Mouse (Mus musculus): ENCODE data around the gene Odaph.
A peak's percentile ranks its signal among the peaks of the same experiment; 100 is the strongest.

The Odaph gene

DNA sequence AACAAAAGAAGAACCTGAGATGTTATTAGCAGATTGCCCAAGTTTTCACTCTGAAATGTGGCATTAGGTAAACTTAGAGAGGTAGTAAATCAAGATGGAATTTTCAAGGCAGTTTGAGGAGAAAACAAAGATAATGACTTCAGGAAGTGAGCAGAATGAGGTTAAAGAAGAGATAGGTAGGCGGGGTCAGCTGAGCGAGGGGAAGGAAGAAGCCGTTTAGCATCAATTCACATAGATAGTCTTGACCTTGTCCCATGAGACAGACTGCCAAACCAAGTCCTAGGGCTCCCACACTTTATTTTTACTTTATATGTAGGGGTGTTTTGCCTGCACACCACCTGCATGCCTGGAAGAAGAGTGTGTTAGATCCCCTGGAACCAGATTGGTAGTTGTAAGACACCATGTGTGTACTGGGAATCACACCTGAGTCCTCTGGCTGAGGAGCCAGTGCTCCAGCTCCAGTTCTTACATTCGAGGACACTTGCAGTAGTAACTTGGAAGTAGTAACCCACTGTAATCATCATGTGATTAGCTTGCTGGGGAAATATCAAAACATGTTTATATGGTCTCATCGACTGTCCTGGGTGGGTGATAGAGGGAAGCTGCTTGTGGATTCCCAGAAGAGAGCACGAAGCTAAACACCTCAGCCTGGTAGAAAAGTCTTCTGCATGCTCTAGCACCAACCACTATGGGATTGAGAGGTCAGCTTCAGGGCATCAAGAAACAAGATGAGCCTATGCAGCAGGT, 4.1 kb downstream of the Odaph start:
- DNase-seq, result no peak

- no peak for DNase-seq
Measured at GRCm38 (mm10) chr5:91993061-91993460, 5.8 kb downstream of the Odaph start.

GRCm38 (mm10) chr5:91994546-91994945, 7.3 kb downstream of the Odaph start:
- peak; percentile 14 for DNase-seq

DNA sequence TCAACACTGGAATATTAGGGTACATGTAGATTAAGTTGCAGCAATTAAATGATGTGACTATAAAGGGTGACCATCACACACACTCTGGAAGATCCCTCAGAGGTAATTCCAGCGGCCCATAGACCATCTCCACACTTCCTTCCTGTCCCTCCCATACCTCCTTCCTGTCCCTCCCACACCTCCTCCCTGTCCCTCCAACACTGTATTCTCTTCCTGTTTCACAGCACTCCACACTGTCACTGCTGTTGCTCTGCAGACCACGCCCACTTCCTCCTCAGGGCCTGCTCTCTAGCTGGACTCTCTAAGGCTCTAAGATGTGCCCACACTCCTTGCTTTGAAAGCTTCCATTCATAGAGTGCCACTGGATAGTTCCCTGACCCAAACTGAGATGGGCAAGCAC, 13.5 kb downstream of the Odaph start:
- no peak for DNase-seq

DNA sequence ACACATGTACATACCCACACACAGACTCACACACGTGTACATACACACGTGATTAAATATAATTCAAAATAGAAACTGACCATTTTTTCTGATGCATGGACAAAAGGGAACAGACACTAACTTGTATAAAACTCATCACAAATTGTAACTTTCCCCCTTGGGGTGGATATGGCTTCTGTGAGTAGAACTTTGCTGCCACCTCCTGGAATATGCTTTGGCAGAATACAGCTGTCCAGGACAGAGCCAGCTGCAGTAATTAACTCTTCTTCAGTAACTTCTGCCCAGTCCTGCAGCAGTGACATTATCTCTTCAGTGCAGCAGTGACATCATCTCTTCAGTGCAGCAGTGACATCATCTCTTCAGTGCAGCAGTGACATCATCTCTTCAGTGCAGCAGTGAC, 15.7 kb downstream of the Odaph start:
- DNase-seq, result no peak

- DNase-seq, result no peak
Measured at GRCm38 (mm10) chr5:92009827-92010226, 22.6 kb downstream of the Odaph start.

DNA sequence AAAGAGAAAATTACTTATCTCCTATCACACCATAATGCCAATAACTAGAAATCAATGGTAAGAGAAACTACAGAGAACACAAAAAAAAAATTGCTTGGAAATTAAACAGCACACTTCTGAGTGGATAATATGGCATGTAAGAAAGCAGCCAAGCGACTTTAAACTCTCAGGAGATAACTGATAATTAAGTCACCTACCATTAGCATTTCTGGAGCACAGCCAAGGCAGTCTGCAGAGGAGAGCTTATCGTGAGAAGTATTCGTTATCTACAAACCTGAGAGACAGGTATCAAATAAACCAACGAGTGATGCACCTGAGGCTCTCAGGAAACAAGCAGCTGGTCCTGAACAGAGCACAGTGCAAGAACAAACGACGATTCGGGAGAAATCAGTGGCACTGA, 24.5 kb downstream of the Odaph start:
- DNase-seq, result no peak

- DNase-seq, result no peak
Measured at GRCm38 (mm10) chr5:92019960-92020359, 32.7 kb downstream of the Odaph start.

DNA sequence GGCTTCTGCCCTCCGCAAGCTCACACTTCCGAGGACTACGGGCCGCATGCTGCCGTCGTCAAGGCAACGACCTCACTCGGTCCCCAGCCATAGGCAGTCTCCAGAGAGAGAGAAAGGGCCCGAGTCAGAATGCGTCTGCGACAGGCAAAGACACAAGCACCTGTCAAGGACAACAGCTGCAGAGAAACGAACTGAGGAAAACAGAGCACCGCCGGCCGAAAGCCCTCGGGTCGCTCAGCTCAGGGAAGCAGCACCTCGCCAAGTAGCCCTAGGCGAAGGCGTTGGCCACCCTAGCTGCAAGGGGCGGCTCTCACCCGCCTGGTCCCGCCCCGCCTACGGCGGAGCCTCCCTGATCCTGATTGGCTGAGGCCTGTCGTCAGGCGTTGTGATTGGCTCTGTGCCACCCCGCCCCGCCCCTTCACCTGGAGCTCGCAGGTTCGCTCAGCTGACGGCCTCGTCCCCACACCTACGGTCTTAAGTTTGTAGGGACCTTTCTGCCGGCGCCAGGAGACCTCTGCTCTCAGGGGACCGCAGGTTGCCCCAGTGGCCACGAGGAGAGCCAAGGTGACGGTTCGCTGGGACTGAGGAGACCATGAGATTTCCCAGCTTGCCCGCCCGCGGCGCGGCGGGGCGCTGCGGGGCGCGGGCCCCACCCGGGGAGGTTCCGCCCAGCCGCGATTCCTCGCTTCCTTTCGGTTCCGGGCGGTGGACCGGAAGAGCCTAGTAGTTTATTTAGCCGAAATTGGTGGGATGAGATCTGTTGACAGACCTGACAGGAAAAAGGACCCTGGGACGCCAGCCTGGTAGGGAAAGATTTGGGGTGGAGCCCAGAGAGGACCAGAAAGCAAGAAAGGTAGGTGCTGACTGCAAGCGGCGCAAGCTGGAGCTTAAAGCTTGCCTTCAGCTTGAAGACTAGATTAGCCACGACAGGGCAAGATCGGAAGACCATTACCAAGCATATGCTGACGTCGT, 55.4 kb downstream of the Odaph start:
- peak; percentile 96 for DNase-seq

DNA sequence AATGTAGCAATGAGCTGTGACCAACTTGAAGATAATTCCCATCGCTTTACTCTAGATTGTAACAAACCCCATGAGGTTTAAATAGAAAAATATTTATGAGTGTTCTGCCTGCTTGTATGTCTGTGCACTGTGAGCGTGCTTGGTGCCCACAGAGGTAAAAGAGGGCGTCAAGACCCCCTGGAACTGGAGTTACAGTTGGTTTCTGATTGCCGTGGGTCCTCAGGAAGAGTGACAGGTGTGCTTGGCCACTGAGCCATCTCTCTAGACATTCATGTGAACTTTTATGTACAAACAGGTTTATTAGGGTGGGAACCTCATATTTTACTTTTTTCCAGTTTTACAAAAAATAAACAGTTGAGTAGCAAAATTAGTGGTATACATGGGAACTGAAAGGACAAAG, 56.5 kb downstream of the Odaph start, which contains the start of gene Cdkl2:
Gene Cdkl2 (minus strand): TSS at position 101 of the 400 bp plus-strand sequence.
- no peak for DNase-seq

Measured in right cerebral cortex, postnatal 14 days (tissue).